Comparison of ENCODE assay signal across 34 mouse cellular contexts in the genomic region with DNA sequence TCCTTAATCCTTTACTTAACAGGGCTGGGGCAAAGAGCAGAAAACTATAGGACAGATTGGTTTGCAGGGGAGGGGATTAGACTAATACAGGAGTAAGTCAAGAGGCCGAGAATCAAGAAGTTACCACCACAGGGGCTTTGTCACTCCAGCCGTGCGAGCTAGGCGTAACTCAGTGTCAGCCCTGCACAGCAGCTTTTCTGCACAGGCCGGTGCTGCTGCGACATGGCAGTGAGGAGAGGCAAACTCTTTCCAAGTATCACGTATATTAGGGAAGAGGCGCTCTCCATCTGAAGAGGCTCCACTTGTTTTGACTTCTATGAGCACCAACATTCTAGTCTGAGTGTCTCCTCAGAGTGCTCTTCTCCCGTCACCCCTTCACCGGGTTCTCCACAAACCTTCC.
"Had no signal": no experiment of that assay in that cellular context is flagged by ENCODE, and none has a peak within 500 bp of the region (broad histone marks: within the 10 kb centered on the region; RNA-seq: fewer than 3 reads in every experiment).

No protein-coding gene starts in this region.

- H3K36me3 ChIP-seq: heart, embryonic 15.5 days; hindbrain, embryonic 15.5 days; intestine, embryonic 15.5 days had no signal

- H3K27ac ChIP-seq: heart, embryonic 13.5 days; heart, embryonic 15.5 days; hindbrain, embryonic 10.5 days; hindbrain, embryonic 12.5 days; hindbrain, embryonic 13.5 days; hindbrain, embryonic 14.5 days; hindbrain, embryonic 15.5 days; hindbrain, postnatal 0 days; intestine, embryonic 15.5 days; kidney, embryonic 15.5 days; kidney, postnatal 0 days; layer of hippocampus, adult 2 months; left cerebral cortex, adult 2 months had no signal

- H3K4me2 ChIP-seq: heart, embryonic 12.5 days; heart, embryonic 13.5 days; heart, embryonic 15.5 days; hindbrain, embryonic 12.5 days; hindbrain, embryonic 13.5 days; hindbrain, embryonic 14.5 days; hindbrain, embryonic 15.5 days; intestine, embryonic 15.5 days; kidney, embryonic 15.5 days had no signal

- ATAC-seq: hindbrain, embryonic 16.5 days; hindbrain, postnatal 0 days; inflammation-experienced regulatory T-cells, adult 6 months; intestine, embryonic 15.5 days; intestine, embryonic 16.5 days; intestine, postnatal 0 days had no signal

- H3K9me3 ChIP-seq: heart, embryonic 12.5 days; heart, embryonic 13.5 days; heart, embryonic 15.5 days; hindbrain, embryonic 10.5 days; hindbrain, embryonic 12.5 days; hindbrain, embryonic 13.5 days; hindbrain, embryonic 15.5 days; intestine, embryonic 15.5 days; kidney, embryonic 15.5 days had no signal

- H3K9ac ChIP-seq: heart, embryonic 12.5 days; heart, embryonic 13.5 days; heart, embryonic 15.5 days; hindbrain, embryonic 12.5 days; hindbrain, embryonic 13.5 days; hindbrain, embryonic 14.5 days; hindbrain, embryonic 15.5 days; intestine, embryonic 15.5 days; kidney, embryonic 15.5 days had no signal

- H3K27me3 ChIP-seq: heart, embryonic 12.5 days; heart, embryonic 13.5 days; heart, embryonic 15.5 days; hindbrain, embryonic 12.5 days; hindbrain, embryonic 13.5 days; hindbrain, embryonic 15.5 days; intestine, embryonic 15.5 days; kidney, embryonic 15.5 days had no signal

- H3K4me3 ChIP-seq: heart, embryonic 12.5 days; heart, embryonic 13.5 days; heart, embryonic 15.5 days; hindbrain, embryonic 10.5 days; hindbrain, embryonic 12.5 days; hindbrain, embryonic 13.5 days; hindbrain, embryonic 15.5 days; intestine, embryonic 15.5 days; kidney, embryonic 15.5 days; layer of hippocampus, adult 2 months; left cerebral cortex, adult 2 months had no signal

- DNase-seq: heart, postnatal 10 days; heart, postnatal 14 days; heart, postnatal 36 days; heart, postnatal 4 days; kidney, adult 11 months; kidney, adult 18-20 months; kidney, adult 2 months; kidney, adult 8-10 months; kidney, adult 9 months; kidney, postnatal 10 days; kidney, postnatal 14 days; kidney, postnatal 25 days; kidney, postnatal 36 days; kidney, postnatal 4 days; layer of hippocampus, adult 9-11 months; layer of hippocampus, postnatal 36 days had no signal

- H3K4me1 ChIP-seq: heart, embryonic 12.5 days; heart, embryonic 13.5 days; heart, embryonic 15.5 days; hindbrain, embryonic 10.5 days; hindbrain, embryonic 12.5 days; hindbrain, embryonic 13.5 days; hindbrain, embryonic 15.5 days; intestine, embryonic 15.5 days; kidney, embryonic 15.5 days had no signal
